Comparison of ENCODE assay signal across 8 mouse cellular contexts in genomic region chr15:100143091-100143801, GRCm38 (mm10).
DNase-seq lines count a peak whose midpoint lies in the region; ATAC-seq and TF ChIP-seq lines count a peak whose summit lies in the region.
"Had no signal": no experiment of that assay in that cellular context is flagged by ENCODE, and none has a peak within 500 bp of the region (broad histone marks: within the 10 kb centered on the region; RNA-seq: fewer than 3 reads in every experiment).

No protein-coding gene starts in this region.

- H3K9me3 ChIP-seq in embryonic facial prominence, embryonic 10.5 days: no peaks in the 10 kb centered on the region
- H3K9me3 ChIP-seq in forebrain, postnatal 0 days (ENCODE audit: low read length): no peaks in the 10 kb centered on the region

- ATAC-seq in forebrain, postnatal 0 days: peak; percentile 94
- ATAC-seq: Patski had no signal

- 82% methylated on average over 11 of the region's 11 CpGs for WGBS in embryonic facial prominence, embryonic 10.5 days
- WGBS in forebrain, postnatal 0 days: 33% methylated on average over 11 of the region's 11 CpGs

- no peak overlapping the region for H3K4me2 ChIP-seq in forebrain, postnatal 0 days (ENCODE audit: low read depth)

- 0 out of 2 replicates have a peak, but pooled peaks cover 4% of the 10 kb centered on the region for H3K4me1 ChIP-seq in embryonic facial prominence, embryonic 10.5 days
- no peaks in the 10 kb centered on the region for H3K4me1 ChIP-seq in forebrain, postnatal 0 days (ENCODE audit: insufficient read depth)

- DNase-seq in layer of hippocampus, adult 11-12 months (ENCODE audit: low spot score): peak; percentile 60
- DNase-seq in layer of hippocampus, adult 9-10 months (ENCODE audit: low spot score): no peak
- DNase-seq in embryonic facial prominence, embryonic 10.5 days (ENCODE audit: low spot score): no peak
- DNase-seq in forebrain, postnatal 0 days: peak; percentile 66
- peak; percentile 51 for DNase-seq in lung, postnatal 36 days
- DNase-seq in ovary, postnatal 36 days (ENCODE audit: low spot score): no peak
- no peak for DNase-seq in spleen, adult 18-20 months

- no peak for TF ChIP-seq CTCF in forebrain, postnatal 0 days (IDR thresholded peaks at IDR 0.05; ENCODE audit: low read depth)

- no peak overlapping the region for H3K4me3 ChIP-seq in embryonic facial prominence, embryonic 10.5 days
- no peak overlapping the region for H3K4me3 ChIP-seq in forebrain, postnatal 0 days (ENCODE audit: low read depth, low read length)

- peaks cover 32% of the 10 kb centered on the region for H3K36me3 ChIP-seq in embryonic facial prominence, embryonic 10.5 days (replicated peaks)
- peaks cover 4% of the 10 kb centered on the region; the same call in 1 of the 2 replicates for H3K36me3 ChIP-seq in forebrain, postnatal 0 days (ENCODE audit: insufficient read depth)

- 0 out of 2 replicates have a peak overlapping the region, but pooled peaks have one; percentile 21 for H3K27ac ChIP-seq in embryonic facial prominence, embryonic 10.5 days (replicated peaks)
- 0 out of 2 replicates have a peak overlapping the region, but pooled peaks have one; percentile 29 for H3K27ac ChIP-seq in forebrain, postnatal 0 days (ENCODE audit: low read depth, low read length)

- no peaks in the 10 kb centered on the region for H3K27me3 ChIP-seq in embryonic facial prominence, embryonic 10.5 days (replicated peaks; ENCODE audit: low read depth, poor library complexity, severe bottlenecking)
- H3K27me3 ChIP-seq in forebrain, postnatal 0 days (ENCODE audit: insufficient read depth, low read length): no peaks in the 10 kb centered on the region
- H3K27me3 ChIP-seq: Patski had no signal

- H3K9ac ChIP-seq in forebrain, postnatal 0 days: no peak overlapping the region

Comparison
In these comparisons a context has a peak if more than half of its experiments do, and no peak if none do; other contexts are left out.
1. DNase-seq: peak in layer of hippocampus, adult 11-12 months (single experiment), forebrain, postnatal 0 days (single experiment) and lung, postnatal 36 days (single experiment); none in layer of hippocampus, adult 9-10 months (single experiment), embryonic facial prominence, embryonic 10.5 days (single experiment), ovary, postnatal 36 days (single experiment) and spleen, adult 18-20 months (0 of 2).